Mouse (Mus musculus) regulatory T cell (primary cell): ENCODE measurements around the gene Olfr1362.

Experiments used
- in situ Hi-C: fragments of 300-600 bp; cut with MboI, MseI; formaldehyde crosslinking; loops from one replicate; pipeline ENCODE4 v1.15.1; 2025; ENCODE audit warnings: high pct_unique_total_duplicates

Olfr1362 gene

DNA sequence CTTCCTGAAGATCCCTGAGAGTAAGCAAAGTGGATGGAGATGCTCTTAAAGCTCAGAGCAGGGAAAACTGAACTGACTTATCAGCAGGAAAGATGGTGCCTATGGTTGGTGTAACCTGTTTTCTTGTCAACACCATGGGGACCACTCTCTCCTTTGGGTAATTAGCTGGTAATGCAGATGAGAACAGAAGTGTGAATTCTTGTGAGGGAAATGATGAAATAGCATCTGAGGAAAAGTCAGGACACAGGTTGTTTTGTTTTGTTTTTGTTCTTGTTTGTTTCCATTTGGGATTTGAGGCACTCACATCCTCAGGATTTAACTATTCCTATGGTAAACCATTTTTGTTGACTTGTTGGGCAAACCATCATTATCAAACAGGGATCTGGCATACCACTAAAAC lies at the start of gene Olfr1362:
Gene Olfr1362 (minus strand): TSS at position 101 of the 400 bp plus-strand sequence.
- in situ Hi-C loops = no loop called here

DNA sequence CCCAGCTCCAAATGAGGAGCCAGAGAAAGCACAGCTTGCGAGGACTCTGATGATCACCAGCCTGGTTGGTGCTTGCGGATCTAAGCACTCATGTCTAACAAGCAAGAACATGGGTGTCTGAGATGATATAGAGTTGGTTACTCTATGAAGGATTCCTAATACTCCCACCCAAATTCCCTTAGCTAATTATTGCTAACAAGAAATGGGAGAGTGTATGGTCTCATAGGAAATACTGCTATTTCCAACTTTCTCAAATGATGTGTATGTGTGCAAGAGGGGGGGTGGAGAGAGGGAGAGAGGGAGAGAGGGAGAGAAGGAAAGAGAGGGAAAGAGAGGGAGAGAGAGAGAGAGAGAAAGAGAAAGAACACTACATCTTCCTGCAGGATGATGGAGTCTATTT lies 49.5 kb upstream of the Olfr1362 start, which contains the start of gene Olfr1361:
Gene Olfr1361 (minus strand): TSS at position 101 of the 400 bp plus-strand sequence.
- in situ Hi-C loops = no loop called here

GRCm38 (mm10) chr13:21642418-21642817 lies 28.6 kb upstream of the Olfr1362 start, which contains the start of gene Olfr11:
Gene Olfr11 (minus strand): TSS chr13:21642518.
- in situ Hi-C loops = no loop called here

DNA sequence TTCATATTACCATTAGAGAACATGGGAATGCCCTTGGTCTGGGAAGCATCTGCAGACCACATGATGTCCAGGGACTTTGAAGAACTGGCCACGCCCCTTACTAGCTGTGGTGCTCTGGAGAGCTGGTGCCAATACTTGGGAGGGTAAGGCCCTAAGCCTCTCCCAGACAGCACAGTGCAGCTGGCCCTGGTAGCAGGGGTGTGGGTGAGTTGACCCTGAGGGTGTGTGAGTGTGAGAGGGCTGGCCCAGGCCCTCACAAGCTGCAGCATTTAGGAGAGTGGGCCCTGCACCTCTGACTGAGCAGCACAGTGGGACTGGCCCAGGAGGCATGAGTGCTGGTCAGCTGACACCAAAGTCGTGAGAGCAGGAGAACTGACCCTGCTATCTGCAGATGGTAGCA lies 22.2 kb downstream of the Olfr1362 start:
- in situ Hi-C loops = no loop called here

DNA sequence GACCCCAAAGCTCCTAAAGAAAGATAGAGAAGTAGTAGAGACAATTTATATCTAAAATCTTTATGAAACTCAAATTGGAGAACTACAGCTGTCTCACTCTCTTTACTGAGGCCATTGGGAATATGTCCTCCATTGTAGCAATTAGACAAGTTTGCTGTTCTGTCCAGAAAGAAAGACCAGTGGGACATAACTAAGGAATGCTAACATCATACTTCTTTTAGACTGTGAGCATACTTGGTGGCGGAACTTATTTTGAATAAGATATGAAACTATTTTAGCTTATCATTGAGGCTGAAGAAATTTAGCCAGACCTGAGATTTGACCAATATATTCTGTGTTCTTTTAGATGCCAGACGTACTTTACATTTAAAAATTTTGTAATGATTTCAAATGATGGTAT lies 32.2 kb downstream of the Olfr1362 start, which contains the start of gene Olfr1364:
Gene Olfr1364 (minus strand): TSS at position 101 of the 400 bp plus-strand sequence.
- in situ Hi-C loops = no loop called here
